Mouse (Mus musculus) bone marrow macrophage, adult 2 months (primary cell): ENCODE data around the gene Gm49384.

Source experiments
- CTCF ChIP-seq: IDR thresholded peaks from 2 replicates; pipeline ENCODE4 v1.5.1; 2012; ENCODE audit warnings: low read depth, mild to moderate bottlenecking, low read length, moderate library complexity
- POLR2A ChIP-seq: IDR thresholded peaks from 2 replicates; pipeline ENCODE4 v1.6.1; 2012; ENCODE audit warnings: mild to moderate bottlenecking, low read depth, low read length, borderline replicate concordance

- TF ChIP-seq CTCF = no peak
- no peak for TF ChIP-seq POLR2A
Observed at GRCm38 (mm10) chr12:69179371-69179770, 24.7 kb downstream of the Gm49384 start.
